Mouse (Mus musculus) liver, adult 2 months (tissue): ENCODE results near the gene Sdf2. TPM values are rescaled to one million over a fixed set of nuclear protein-coding genes. Genes with fewer than 3 reads are reported as not detected.

ENCODE experiments used
- DNase-seq: peaks from one replicate; pipeline ENCODE4 v3.0.0-alpha.2; 2011; ENCODE audit warnings: low read depth, low spot score; ENCODE audit errors: extremely low read depth
- H3K27ac ChIP-seq: fragments of 200-500 bp; replicated peaks from 2 replicates; pipeline ENCODE4 v1.5.1; 2012; ENCODE audit warnings: low read depth, mild to moderate bottlenecking, control low read depth, inconsistent platforms, low read length; ENCODE audit not compliant: insufficient read depth
- H3K27me3 ChIP-seq: fragments of 200-500 bp; 2 replicates; pipeline ENCODE4 v1.6.1; 2012; ENCODE audit warnings: mild to moderate bottlenecking, moderate library complexity, low read length, inconsistent platforms; ENCODE audit not compliant: control insufficient read depth, insufficient read depth
- H3K36me3 ChIP-seq: fragments of 200-500 bp; 2 replicates; pipeline ENCODE4 v1.6.1; 2012; ENCODE audit warnings: low read length, inconsistent platforms; ENCODE audit not compliant: control insufficient read depth, insufficient read depth
- H3K4me1 ChIP-seq: fragments of 200-500 bp; 2 replicates; pipeline ENCODE4 v1.6.1; 2011; ENCODE audit warnings: low read length; ENCODE audit not compliant: control insufficient read depth, insufficient read depth
- H3K4me3 ChIP-seq: fragments of 200-500 bp; 2 replicates; pipeline ENCODE4 v1.5.1; 2011; ENCODE audit warnings: low read depth, mild to moderate bottlenecking, control low read depth, low read length, moderate library complexity; ENCODE audit not compliant: insufficient read depth
- H3K79me2 ChIP-seq: fragments of 200-500 bp; 2 replicates; pipeline ENCODE4 v1.6.1; 2012; ENCODE audit warnings: inconsistent platforms, mild to moderate bottlenecking, low read length, moderate library complexity; ENCODE audit not compliant: control insufficient read depth, insufficient read depth
- H3K9ac ChIP-seq: fragments of 200-500 bp; 2 replicates; pipeline ENCODE4 v1.6.1; 2012; ENCODE audit warnings: low read depth, mild to moderate bottlenecking, control low read depth, inconsistent platforms, low read length
- CTCF ChIP-seq: fragments of 200-500 bp; IDR thresholded peaks from 2 replicates; pipeline ENCODE4 v1.5.1; 2011; ENCODE audit warnings: low read depth, low read length, control low read depth
- POLR2A ChIP-seq: fragments of 200-500 bp; IDR thresholded peaks from 2 replicates; pipeline ENCODE4 v1.6.1; 2011; ENCODE audit warnings: low read length, control low read depth; ENCODE audit not compliant: insufficient read depth; ENCODE audit errors: extremely low read depth
- WGBS: fragments of 180-500 bp; shearing (Covaris S2); methylation state at CpG from one replicate; pipeline ENCODE4 v1.1.7; 2018; 5-methylcytosine and 5-hydroxymethylcytosine counted together
- polyA plus RNA-seq: library from polyadenylated mRNA; depleted of rRNA; stranded (reverse); fragments of >200 nt; gene quantifications from 2 replicates; pipeline ENCODE4 v1.2.3, GENCODE M21; 2012
- total RNA-seq: library from RNA; depleted of rRNA; stranded (reverse); fragments of >200 nt; gene quantifications from 2 replicates; pipeline ENCODE4 v1.2.3, GENCODE M21; 2014

Gene Sdf2
- total and polyA plus RNA-seq, 2 experiments: 45.5 to 63.9 TPM

GRCm38 (mm10) chr11:78231518-78231917 is 14.0 kb upstream of the Sdf2 start:
- no peak overlapping the region for H3K9ac ChIP-seq
- DNase-seq: no peak
- no peak overlapping the region for H3K27ac ChIP-seq
- no peak for TF ChIP-seq POLR2A
- TF ChIP-seq CTCF: no peak
- H3K36me3 ChIP-seq: peaks cover 73% of the 10 kb centered on the region
- no peaks in the 10 kb centered on the region for H3K27me3 ChIP-seq
- peaks cover 2% of the 10 kb centered on the region; the same call in 1 of the 2 replicates for H3K4me1 ChIP-seq
- no peak overlapping the region for H3K4me3 ChIP-seq
- H3K79me2 ChIP-seq: peaks cover 14% of the 10 kb centered on the region; the same call in 1 of the 2 replicates
- 91% methylated on average over 6 of the region's 6 CpGs for WGBS

- Histone ChIP-seq H3K36me3 (peaks cover 11% of the 10 kb centered on the region), H3K79me2 (peaks cover 45% of the 10 kb centered on the region), H3K4me1 (peaks cover 8% of the 10 kb centered on the region), H3K27ac (no peak overlapping the region), H3K27me3 (no peaks in the 10 kb centered on the region), H3K4me3 (no peak overlapping the region), H3K9ac (no peak overlapping the region)
- WGBS: 73% methylated on average over 9 of the region's 9 CpGs
- TF ChIP-seq CTCF (no peak), POLR2A (no peak)
- DNase-seq: no peak
These were observed 5.2 kb upstream of the Sdf2 start for GRCm38 (mm10) chr11:78240193-78240857.

- WGBS: under 1% methylated on average over 19 of the region's 19 CpGs
- no peak for DNase-seq
- Histone ChIP-seq H3K4me3 (peak overlapping the region; percentile 88), H3K36me3 (peaks cover 3% of the 10 kb centered on the region; the same call in 1 of the 2 replicates), H3K27me3 (no peaks in the 10 kb centered on the region), H3K27ac (peak overlapping the region; percentile 48), H3K79me2 (peaks cover 33% of the 10 kb centered on the region), H3K4me1 (peaks cover 14% of the 10 kb centered on the region), H3K9ac (peak overlapping the region; percentile 85)
- TF ChIP-seq CTCF: no peak
- no peak for TF ChIP-seq POLR2A
These were observed 302 bp upstream of the Sdf2 start for GRCm38 (mm10) chr11:78245261-78245626.

GRCm38 (mm10) chr11:78246318-78247011 is 919 bp downstream of the Sdf2 start:
- 44% methylated on average over 7 of the region's 7 CpGs for WGBS
- no peaks in the 10 kb centered on the region for H3K27me3 ChIP-seq
- no peak for DNase-seq
- H3K4me1 ChIP-seq: peaks cover 14% of the 10 kb centered on the region
- H3K4me3 ChIP-seq: peak overlapping the region; percentile 88
- TF ChIP-seq POLR2A (no peak), CTCF (no peak)
- H3K79me2 ChIP-seq: peaks cover 30% of the 10 kb centered on the region
- peaks cover 1% of the 10 kb centered on the region; the same call in 1 of the 2 replicates for H3K36me3 ChIP-seq
- H3K27ac ChIP-seq: no peak overlapping the region
- no peak overlapping the region for H3K9ac ChIP-seq

- H3K36me3 ChIP-seq: peaks cover 3% of the 10 kb centered on the region
- H3K79me2 ChIP-seq: peaks cover 26% of the 10 kb centered on the region
- H3K4me1 ChIP-seq: peaks cover 14% of the 10 kb centered on the region
- no peak overlapping the region for H3K27ac ChIP-seq
- 61% methylated on average over 3 of the region's 3 CpGs for WGBS
- no peaks in the 10 kb centered on the region for H3K27me3 ChIP-seq
- TF ChIP-seq CTCF: no peak
- no peak for TF ChIP-seq POLR2A
- DNase-seq: no peak
- no peak overlapping the region for H3K9ac ChIP-seq
- no peak overlapping the region for H3K4me3 ChIP-seq
These were observed 1.4 kb downstream of the Sdf2 start for GRCm38 (mm10) chr11:78247012-78247348.

GRCm38 (mm10) chr11:78247727-78248140 is 2.2 kb downstream of the Sdf2 start:
- Histone ChIP-seq H3K4me1 (peaks cover 14% of the 10 kb centered on the region), H3K9ac (no peak overlapping the region), H3K4me3 (no peak overlapping the region), H3K36me3 (peaks cover 7% of the 10 kb centered on the region), H3K27me3 (no peaks in the 10 kb centered on the region), H3K27ac (no peak overlapping the region), H3K79me2 (peaks cover 25% of the 10 kb centered on the region; the same call in 1 of the 2 replicates)
- DNase-seq: no peak
- 74% methylated on average over 4 of the region's 4 CpGs for WGBS
- TF ChIP-seq POLR2A (no peak), CTCF (no peak)
